Mouse (Mus musculus): Measurements from ENCODE around the gene Bcl11b. TPM values are rescaled to one million over a fixed set of nuclear protein-coding genes. Genes with fewer than 3 reads are reported as not detected.

The Bcl11b gene
- total and polyA plus RNA-seq, 3 experiments: 0.77 to 1.3 (median 1.1) TPM

DNA sequence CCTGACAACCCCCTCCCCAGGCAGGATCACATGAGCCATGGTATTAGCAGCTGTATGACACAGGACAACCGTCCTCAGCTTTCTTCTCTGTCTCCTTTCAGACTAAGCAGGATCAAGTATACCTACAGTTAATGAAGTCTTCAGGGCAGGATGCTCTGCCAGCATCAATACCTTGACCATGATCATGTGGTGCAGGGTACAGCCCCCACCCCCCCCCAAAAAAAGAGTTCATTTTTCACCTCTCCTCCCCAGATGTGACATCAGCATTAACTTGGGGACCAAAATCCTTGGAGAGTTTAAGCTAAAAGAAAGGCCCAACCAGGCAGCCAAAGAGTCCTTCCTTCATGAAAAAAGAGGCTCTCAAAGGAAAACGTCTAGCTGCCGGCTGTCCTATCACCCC, 6.2 kb downstream of the Bcl11b start:
- WGBS: 36% methylated on average over 3 of the region's 3 CpGs
- peaks cover 1% of the 10 kb centered on the region; the same call in 1 of the 2 replicates for H3K27me3 ChIP-seq (ENCODE audit: control insufficient read depth, insufficient read depth, low read length)

DNA sequence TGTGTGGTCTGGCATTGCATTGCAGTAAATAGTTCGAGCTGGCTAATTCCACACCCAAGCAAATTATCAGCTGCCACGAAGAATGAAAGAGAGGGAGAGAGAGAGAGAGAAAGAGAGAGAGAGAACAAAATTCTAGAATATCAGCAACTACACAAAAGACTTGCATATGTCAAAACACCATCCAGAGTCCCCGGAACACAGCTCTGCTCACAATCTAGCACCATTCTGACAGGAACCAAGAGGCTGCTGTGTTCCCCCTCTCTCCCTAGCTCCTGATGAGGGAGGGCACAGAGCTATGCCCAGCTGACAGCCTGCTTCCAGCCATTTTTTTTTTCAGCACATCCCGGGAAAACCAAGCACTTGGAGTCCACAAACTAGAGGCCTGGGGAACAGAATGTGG, 6.6 kb downstream of the Bcl11b start:
- Histone ChIP-seq H3K27me3 (ENCODE audit: control insufficient read depth, insufficient read depth, low read length) (peaks cover 1% of the 10 kb centered on the region; the same call in 1 of the 2 replicates), H3K4me1 (ENCODE audit: control insufficient read depth, insufficient read depth, low read length) (no peaks in the 10 kb centered on the region), H3K36me3 (ENCODE audit: control insufficient read depth, insufficient read depth, low read length) (no peaks in the 10 kb centered on the region), H3K4me3 (no peak overlapping the region), H3K27ac (no peak overlapping the region), H3K9ac (ENCODE audit: low read depth, low read length) (no peak overlapping the region), H3K79me2 (replicated peaks; ENCODE audit: control insufficient read depth, insufficient read depth, low read length) (no peaks in the 10 kb centered on the region)
- intact Hi-C loops (cut with DNase I): no loop called here
- 55% methylated on average over 4 of the region's 4 CpGs for WGBS
- no peak for DNase-seq
- TF ChIP-seq POLR2A (IDR thresholded peaks at IDR 0.05; ENCODE audit: insufficient read depth, low read depth, low read length) (no peak), CTCF (IDR thresholded peaks at IDR 0.05) (no peak), EP300 (IDR thresholded peaks at IDR 0.05; ENCODE audit: insufficient read depth, low read depth, low read length) (no peak)

More for the DNA sequence above, 6.2 kb downstream of the Bcl11b start:
- H3K27ac ChIP-seq: no peak overlapping the region
- DNase-seq: no peak
- H3K9ac ChIP-seq (ENCODE audit: low read depth, low read length): no peak overlapping the region
- no peaks in the 10 kb centered on the region for H3K79me2 ChIP-seq (replicated peaks; ENCODE audit: control insufficient read depth, insufficient read depth, low read length)
- H3K36me3 ChIP-seq (ENCODE audit: control insufficient read depth, insufficient read depth, low read length): no peaks in the 10 kb centered on the region
- no peaks in the 10 kb centered on the region for H3K4me1 ChIP-seq (ENCODE audit: control insufficient read depth, insufficient read depth, low read length)
- no peak overlapping the region for H3K4me3 ChIP-seq
- TF ChIP-seq POLR2A (IDR thresholded peaks at IDR 0.05; ENCODE audit: insufficient read depth, low read depth, low read length) (no peak), CTCF (IDR thresholded peaks at IDR 0.05) (no peak), EP300 (IDR thresholded peaks at IDR 0.05; ENCODE audit: insufficient read depth, low read depth, low read length) (no peak)
- intact Hi-C loops (cut with DNase I): no loop called here

DNA sequence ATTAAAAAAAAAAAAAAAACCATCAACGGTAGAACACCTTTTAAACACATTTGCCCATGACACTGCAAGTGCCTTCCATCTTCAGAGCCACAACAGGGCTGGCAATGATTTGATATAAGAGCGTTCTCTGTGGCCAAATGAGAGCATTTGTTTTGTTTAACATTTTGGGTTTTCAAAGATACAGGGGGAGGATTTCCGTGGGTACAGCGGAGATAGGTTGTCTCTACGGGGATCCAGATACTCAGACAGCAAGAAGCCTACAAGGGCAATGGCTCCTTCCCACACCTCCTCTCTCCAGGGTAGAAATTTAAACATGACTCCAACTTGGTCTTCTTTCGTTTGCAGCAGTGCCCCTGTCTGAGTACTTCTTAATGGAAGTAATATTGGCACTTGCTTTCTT, 7.2 kb downstream of the Bcl11b start:
- no peak for TF ChIP-seq CTCF (IDR thresholded peaks at IDR 0.05)
- no peak for TF ChIP-seq EP300 (IDR thresholded peaks at IDR 0.05; ENCODE audit: insufficient read depth, low read depth, low read length)
- no peak for TF ChIP-seq POLR2A (IDR thresholded peaks at IDR 0.05; ENCODE audit: insufficient read depth, low read depth, low read length)
- intact Hi-C loops (cut with DNase I): no loop called here
- Histone ChIP-seq H3K4me3 (no peak overlapping the region), H3K9ac (ENCODE audit: low read depth, low read length) (no peak overlapping the region), H3K36me3 (ENCODE audit: control insufficient read depth, insufficient read depth, low read length) (no peaks in the 10 kb centered on the region), H3K4me1 (ENCODE audit: control insufficient read depth, insufficient read depth, low read length) (no peaks in the 10 kb centered on the region), H3K27me3 (ENCODE audit: control insufficient read depth, insufficient read depth, low read length) (peaks cover 1% of the 10 kb centered on the region; the same call in 1 of the 2 replicates), H3K27ac (no peak overlapping the region), H3K79me2 (replicated peaks; ENCODE audit: control insufficient read depth, insufficient read depth, low read length) (no peaks in the 10 kb centered on the region)
- no peak for DNase-seq
- 71% methylated on average over 6 of the region's 6 CpGs for WGBS

DNA sequence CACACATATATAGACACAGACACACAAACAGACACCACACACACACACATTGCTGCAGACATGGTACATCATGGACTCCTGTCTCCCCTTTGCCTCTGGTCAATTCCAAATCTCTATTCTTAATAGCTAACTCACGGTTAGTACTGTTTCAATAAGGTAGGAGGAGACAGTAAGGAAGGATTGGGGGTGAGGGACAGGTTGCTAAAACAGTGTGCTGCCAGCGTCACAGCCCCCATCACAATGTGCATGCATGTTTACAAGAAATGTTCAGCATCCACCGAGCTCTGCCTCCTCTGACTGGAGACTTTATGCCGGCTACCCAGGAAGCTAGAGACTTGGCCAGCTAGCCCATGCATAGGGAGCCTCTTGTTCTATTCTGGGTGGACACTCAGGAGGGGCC, 9.0 kb downstream of the Bcl11b start:
- WGBS: 63% methylated on average over 4 of the region's 4 CpGs
- no peaks in the 10 kb centered on the region for H3K27me3 ChIP-seq (ENCODE audit: control insufficient read depth, insufficient read depth, low read length)
- H3K9ac ChIP-seq (ENCODE audit: low read depth, low read length): no peak overlapping the region
- no peak overlapping the region for H3K4me3 ChIP-seq
- TF ChIP-seq EP300 (IDR thresholded peaks at IDR 0.05; ENCODE audit: insufficient read depth, low read depth, low read length) (no peak), CTCF (IDR thresholded peaks at IDR 0.05) (no peak), POLR2A (IDR thresholded peaks at IDR 0.05; ENCODE audit: insufficient read depth, low read depth, low read length) (no peak)
- no peaks in the 10 kb centered on the region for H3K4me1 ChIP-seq (ENCODE audit: control insufficient read depth, insufficient read depth, low read length)
- no peaks in the 10 kb centered on the region for H3K36me3 ChIP-seq (ENCODE audit: control insufficient read depth, insufficient read depth, low read length)
- H3K27ac ChIP-seq: no peak overlapping the region
- intact Hi-C loops (cut with DNase I): no loop called here
- no peaks in the 10 kb centered on the region for H3K79me2 ChIP-seq (replicated peaks; ENCODE audit: control insufficient read depth, insufficient read depth, low read length)
- DNase-seq: no peak

DNA sequence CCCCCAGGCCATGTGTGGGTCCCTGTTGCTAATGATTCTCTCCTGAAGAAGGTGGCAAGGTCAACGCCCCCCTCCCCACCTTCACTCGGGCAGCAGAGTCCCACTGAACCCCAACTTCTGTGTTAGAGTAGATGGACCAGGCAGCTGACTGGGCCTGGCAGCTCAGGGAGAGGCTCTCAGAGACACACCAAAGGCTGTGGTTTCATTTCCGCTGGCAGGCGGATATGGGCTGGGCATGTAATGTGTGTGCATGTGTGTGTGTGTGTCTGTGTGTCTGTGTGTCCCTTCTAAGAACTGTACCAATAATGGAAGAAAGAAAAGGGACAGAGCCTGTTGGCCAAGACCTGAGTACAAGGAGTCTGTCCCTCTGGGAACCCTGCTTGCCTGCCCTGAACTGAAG, 10.4 kb downstream of the Bcl11b start:
- 68% methylated on average over 4 of the region's 4 CpGs for WGBS
- H3K36me3 ChIP-seq (ENCODE audit: control insufficient read depth, insufficient read depth, low read length): no peaks in the 10 kb centered on the region
- intact Hi-C loops (cut with DNase I): no loop called here
- H3K79me2 ChIP-seq (replicated peaks; ENCODE audit: control insufficient read depth, insufficient read depth, low read length): no peaks in the 10 kb centered on the region
- no peak overlapping the region for H3K4me3 ChIP-seq
- no peak for TF ChIP-seq POLR2A (IDR thresholded peaks at IDR 0.05; ENCODE audit: insufficient read depth, low read depth, low read length)
- no peak for TF ChIP-seq CTCF (IDR thresholded peaks at IDR 0.05)
- no peak for TF ChIP-seq EP300 (IDR thresholded peaks at IDR 0.05; ENCODE audit: insufficient read depth, low read depth, low read length)
- no peak overlapping the region for H3K9ac ChIP-seq (ENCODE audit: low read depth, low read length)
- H3K27me3 ChIP-seq (ENCODE audit: control insufficient read depth, insufficient read depth, low read length): no peaks in the 10 kb centered on the region
- DNase-seq: peak in 1 of 2 experiments; percentile 13
- H3K27ac ChIP-seq: no peak overlapping the region
- no peaks in the 10 kb centered on the region for H3K4me1 ChIP-seq (ENCODE audit: control insufficient read depth, insufficient read depth, low read length)

DNA sequence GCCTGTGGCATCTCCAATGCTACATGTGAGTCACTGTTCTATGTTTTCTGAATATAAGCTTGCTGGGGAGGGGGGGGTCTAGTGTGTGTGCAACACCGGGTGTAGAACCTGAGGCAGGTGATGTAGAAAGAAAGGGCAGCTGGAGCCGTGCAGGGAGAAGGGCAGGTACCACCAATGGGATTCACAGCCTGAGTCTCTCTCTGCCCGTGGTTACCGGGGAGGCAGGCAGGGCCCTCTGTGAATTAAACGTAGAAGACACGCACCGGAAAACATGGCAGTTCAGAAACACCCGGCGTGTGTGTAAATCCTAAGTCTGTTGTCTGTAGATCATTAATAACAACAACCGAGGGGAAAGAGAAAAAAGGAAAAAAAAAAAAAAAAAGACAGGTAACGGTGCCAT, 12.2 kb downstream of the Bcl11b start:
- Histone ChIP-seq H3K79me2 (replicated peaks; ENCODE audit: control insufficient read depth, insufficient read depth, low read length) (no peaks in the 10 kb centered on the region), H3K27me3 (ENCODE audit: control insufficient read depth, insufficient read depth, low read length) (no peaks in the 10 kb centered on the region), H3K4me3 (no peak overlapping the region), H3K4me1 (ENCODE audit: control insufficient read depth, insufficient read depth, low read length) (no peaks in the 10 kb centered on the region), H3K36me3 (ENCODE audit: control insufficient read depth, insufficient read depth, low read length) (no peaks in the 10 kb centered on the region), H3K27ac (no peak overlapping the region), H3K9ac (ENCODE audit: low read depth, low read length) (no peak overlapping the region)
- no peak for DNase-seq
- 90% methylated on average over 11 of the region's 11 CpGs for WGBS
- intact Hi-C loops (cut with DNase I): no loop called here
- no peak for TF ChIP-seq POLR2A (IDR thresholded peaks at IDR 0.05; ENCODE audit: insufficient read depth, low read depth, low read length)
- TF ChIP-seq CTCF (IDR thresholded peaks at IDR 0.05): no peak
- no peak for TF ChIP-seq EP300 (IDR thresholded peaks at IDR 0.05; ENCODE audit: insufficient read depth, low read depth, low read length)
